Mouse (Mus musculus) splenic B cell, adult 2 months (primary cell): ENCODE results near the gene Rnf114.

Experiments used
- DNase-seq: peaks from one replicate; pipeline ENCODE4 v3.0.0-alpha.2; 2011; ENCODE audit warnings: low read depth, low spot score
- H3K27me3 ChIP-seq: 2 replicates; pipeline ENCODE4 v1.6.1; 2012; ENCODE audit warnings: mild to moderate bottlenecking, low read length, moderate library complexity, mixed read lengths; ENCODE audit not compliant: control insufficient read depth, poor library complexity, insufficient read depth, severe bottlenecking
- H3K36me3 ChIP-seq: 2 replicates; pipeline ENCODE4 v1.6.1; 2012; ENCODE audit warnings: mild to moderate bottlenecking, low read length, moderate library complexity, mixed read lengths; ENCODE audit not compliant: control insufficient read depth, poor library complexity, insufficient read depth, severe bottlenecking

The Rnf114 gene

DNA sequence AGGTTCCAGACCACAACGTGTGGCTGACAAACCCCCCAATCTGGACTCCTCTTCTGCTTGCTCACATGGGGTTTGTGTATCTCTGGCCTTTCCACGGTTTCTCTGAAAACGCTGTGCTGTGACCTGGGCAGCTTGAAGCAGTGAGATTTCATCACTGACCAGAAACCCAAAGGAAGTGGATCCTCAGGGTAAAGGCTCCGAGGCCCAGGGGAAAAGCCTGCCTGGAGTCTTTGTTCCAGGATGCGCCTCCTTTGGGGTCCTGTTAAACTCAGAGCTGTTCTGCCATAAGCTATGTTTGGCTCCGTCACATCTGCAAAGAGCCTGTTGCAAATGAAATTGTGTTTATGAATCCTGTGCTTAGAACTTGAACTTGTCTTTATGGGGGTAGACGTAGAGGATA lies 56.5 kb downstream of the Rnf114 start:
- Histone ChIP-seq H3K36me3 (no peaks in the 10 kb centered on the region), H3K27me3 (no peaks in the 10 kb centered on the region)
- DNase-seq = no peak

DNA sequence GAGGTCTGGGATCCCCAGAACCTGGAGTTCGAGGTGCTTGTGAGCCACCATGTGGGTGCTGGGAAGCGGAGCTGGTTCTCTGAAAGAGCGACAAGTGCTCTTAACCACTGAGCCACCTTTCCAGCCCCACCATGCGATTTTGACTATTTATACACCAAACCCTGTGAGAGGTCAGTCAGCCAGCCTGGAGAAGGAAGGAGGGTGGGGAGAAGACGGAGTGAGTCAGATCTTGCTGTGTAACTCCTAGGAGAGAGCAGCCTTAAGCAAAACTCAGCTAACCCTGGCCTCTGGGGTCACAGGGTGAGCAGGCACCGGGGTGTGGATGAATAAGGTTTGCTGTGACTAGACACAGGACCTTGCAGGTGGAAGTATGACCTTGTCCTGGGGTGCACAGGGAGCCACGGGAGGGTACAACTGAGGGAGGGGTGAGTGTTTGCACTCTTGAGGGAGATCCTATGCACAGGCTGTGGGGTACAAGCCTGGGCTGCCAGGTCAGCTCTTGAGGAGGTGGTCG lies 58.0 kb downstream of the Rnf114 start:
- Histone ChIP-seq H3K36me3 (no peaks in the 10 kb centered on the region), H3K27me3 (no peaks in the 10 kb centered on the region)
- no peak for DNase-seq

DNA sequence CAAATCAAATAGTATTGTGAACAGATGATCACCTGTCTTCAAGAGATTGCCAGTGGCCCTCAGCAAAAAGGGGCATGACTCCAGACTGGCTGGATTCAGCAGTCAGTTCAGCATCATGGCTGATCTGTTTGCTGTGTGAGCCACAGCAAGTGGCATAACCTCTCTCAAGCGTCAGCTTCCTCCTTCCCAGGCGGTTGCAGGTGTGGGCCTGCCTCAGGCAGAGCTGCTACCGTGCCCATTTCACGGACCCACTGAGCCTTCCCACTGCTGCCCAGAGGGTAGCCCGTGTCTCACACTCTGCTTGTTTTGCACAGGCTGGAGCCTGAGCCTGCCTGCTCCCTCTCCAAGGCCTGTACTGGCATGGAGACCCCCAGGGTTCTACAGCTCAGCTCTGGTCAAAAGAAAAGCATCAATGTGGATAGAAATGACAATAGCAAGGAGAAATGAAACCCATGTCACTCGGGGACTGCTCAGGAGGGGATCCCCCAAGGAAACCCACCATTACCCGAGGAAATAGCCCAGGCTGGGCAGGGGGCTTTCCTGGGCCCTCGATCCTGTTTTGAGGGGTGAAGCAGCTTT lies 59.0 kb downstream of the Rnf114 start:
- H3K36me3 ChIP-seq = no peaks in the 10 kb centered on the region
- peak; percentile 53 for DNase-seq
- H3K27me3 ChIP-seq = no peaks in the 10 kb centered on the region

DNA sequence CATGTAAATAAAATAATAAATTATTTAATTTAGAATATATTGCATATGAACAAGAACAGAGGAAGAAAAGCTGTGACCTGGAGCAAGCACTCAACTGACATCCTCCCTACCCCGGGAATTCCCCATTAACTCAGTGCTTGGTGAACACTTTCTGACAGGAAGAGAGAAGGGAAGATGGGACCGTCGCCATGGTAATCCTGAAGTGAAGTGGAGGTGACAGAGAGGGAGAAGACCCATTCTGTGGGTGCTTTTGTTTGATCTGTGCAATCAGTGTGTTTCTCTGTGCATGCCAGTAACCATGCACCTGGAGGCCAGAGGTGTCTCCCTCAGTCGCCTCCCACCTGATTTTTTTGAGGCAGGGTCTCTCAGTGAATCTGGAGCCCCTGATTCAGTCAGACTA lies 59.8 kb downstream of the Rnf114 start:
- H3K36me3 ChIP-seq = no peaks in the 10 kb centered on the region
- peak; percentile 18 for DNase-seq
- no peaks in the 10 kb centered on the region for H3K27me3 ChIP-seq

DNA sequence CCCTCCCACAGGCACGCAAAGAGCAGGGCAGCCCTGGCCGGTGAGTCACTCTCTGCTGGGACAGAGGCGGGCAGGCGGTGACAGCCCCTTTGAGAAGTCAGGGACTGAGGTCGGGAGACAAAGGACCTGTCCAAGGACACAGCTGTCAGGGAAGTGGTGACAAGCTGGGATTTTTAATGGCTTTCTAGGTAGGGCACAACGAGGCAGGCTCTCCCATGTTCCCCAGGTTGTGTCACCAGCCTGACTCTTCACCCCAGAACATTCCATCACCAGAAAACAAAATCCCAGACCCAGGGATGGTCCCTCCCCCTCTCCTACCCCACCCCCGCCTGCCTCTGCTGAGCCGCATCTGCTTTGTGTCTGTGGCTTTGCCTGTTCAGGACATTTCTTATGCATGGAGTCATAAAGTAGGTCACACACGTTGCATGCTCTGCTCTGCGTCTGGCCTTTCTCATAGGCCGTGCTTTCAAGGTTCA lies 60.5 kb downstream of the Rnf114 start:
- H3K27me3 ChIP-seq = no peaks in the 10 kb centered on the region
- no peaks in the 10 kb centered on the region for H3K36me3 ChIP-seq
- DNase-seq = no peak

DNA sequence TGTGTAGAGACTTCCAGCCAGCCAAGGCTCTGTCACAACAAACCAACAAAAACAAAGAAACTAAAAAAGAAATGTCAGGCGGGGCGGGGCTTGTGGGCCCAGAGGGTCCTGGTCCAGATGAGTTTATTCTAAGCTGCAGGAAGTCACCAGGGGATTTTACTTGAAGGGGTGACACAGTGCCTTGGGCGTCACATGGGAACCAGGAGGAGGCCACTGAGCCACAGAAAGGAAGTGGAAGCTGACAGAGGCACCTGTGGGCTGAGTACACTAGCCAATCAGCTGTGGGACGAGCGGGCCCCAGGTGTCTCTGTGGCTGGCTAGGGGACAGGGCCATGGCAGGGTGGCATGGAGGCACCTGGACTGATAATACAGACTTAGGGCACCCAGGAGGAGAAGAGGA lies 63.3 kb downstream of the Rnf114 start:
- DNase-seq = peak; percentile 75
- no peaks in the 10 kb centered on the region for H3K27me3 ChIP-seq

DNA sequence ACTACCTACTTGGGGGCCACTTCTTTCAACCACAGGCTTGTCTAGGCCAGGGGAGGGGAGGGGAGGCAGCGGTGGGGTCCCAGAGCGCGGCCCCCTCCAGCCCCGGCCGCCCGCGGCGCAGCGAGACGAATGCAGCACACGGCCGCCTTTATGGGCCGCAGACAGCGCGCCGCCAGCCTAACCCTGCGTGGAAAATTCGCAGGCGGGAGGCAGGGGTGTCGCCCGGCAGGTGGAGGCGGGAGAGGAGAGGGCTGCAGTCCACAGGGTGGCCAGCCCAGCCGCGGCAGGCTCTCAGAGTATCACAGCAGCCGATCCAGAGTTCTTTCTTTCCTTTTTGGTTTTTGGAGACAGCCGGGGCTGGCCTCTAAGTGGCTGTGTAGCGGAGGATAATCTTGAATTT lies 67.0 kb downstream of the Rnf114 start:
- DNase-seq = no peak
- no peaks in the 10 kb centered on the region for H3K36me3 ChIP-seq
- no peaks in the 10 kb centered on the region for H3K27me3 ChIP-seq

More for the DNA sequence above, 63.3 kb downstream of the Rnf114 start:
- H3K36me3 ChIP-seq = no peaks in the 10 kb centered on the region

DNA sequence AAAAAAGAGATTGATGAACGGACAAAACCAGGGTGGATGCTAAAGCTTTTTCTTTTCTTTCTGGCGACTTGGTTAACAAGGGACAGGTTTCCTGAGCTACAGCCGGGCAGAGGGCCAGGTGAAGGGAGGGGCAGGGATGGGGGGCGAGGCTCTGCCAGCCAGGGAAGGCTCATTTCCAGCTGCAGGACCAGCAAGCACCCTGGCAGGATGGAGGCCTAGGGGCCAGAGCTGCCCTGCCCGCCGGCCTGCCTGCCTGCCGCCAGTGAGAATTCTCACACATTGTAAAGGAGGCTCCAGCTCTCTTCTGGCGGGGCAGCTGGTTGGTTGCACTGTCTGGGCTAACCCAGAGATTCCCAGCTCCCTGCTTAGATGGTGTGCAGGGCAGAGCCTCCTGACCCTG lies 69.7 kb downstream of the Rnf114 start:
- Histone ChIP-seq H3K36me3 (no peaks in the 10 kb centered on the region), H3K27me3 (no peaks in the 10 kb centered on the region)
- no peak for DNase-seq

DNA sequence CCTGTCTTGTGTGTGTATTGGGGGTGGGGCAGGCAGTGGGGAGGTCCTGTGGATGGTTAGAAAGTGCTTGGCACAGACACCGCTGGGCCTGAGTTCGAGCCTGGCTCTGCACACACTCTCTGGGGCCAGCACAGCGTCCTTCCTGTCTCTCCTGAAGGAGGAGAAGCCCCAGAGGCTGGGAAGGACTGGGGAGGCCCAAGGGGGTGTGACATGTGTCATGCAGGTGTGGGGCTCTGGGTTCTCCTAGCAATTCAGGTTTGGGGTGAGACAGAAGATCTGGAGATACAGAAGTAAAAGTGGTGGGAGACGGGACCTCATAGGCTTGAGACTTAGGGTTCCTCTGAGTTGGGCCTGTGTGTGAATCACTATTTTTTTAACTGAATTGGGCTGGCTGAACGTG lies 70.6 kb downstream of the Rnf114 start:
- no peak for DNase-seq
- H3K36me3 ChIP-seq = no peaks in the 10 kb centered on the region

DNA sequence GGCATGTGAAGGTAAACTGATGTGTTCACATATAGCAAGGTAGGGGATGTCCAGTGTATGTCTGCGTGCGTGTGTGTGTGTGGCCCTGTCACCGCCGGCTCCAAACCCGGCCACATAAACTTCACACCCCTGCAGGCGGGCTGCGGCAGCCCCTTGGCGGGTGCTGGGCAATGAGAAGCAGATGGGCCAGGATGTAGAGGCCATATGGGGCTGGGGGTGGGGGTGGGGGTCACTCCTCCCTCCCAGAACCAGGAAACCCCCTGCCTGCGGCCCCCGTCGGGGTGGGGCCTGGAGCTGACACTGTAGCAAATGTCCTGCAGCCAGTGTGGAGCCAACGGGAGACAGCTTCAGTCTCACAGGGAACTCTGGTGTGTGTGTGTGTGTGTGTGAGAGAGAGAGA lies 71.3 kb downstream of the Rnf114 start:
- Histone ChIP-seq H3K36me3 (no peaks in the 10 kb centered on the region), H3K27me3 (no peaks in the 10 kb centered on the region)
- no peak for DNase-seq

More for the DNA sequence above, 70.6 kb downstream of the Rnf114 start:
- H3K27me3 ChIP-seq = no peaks in the 10 kb centered on the region

DNA sequence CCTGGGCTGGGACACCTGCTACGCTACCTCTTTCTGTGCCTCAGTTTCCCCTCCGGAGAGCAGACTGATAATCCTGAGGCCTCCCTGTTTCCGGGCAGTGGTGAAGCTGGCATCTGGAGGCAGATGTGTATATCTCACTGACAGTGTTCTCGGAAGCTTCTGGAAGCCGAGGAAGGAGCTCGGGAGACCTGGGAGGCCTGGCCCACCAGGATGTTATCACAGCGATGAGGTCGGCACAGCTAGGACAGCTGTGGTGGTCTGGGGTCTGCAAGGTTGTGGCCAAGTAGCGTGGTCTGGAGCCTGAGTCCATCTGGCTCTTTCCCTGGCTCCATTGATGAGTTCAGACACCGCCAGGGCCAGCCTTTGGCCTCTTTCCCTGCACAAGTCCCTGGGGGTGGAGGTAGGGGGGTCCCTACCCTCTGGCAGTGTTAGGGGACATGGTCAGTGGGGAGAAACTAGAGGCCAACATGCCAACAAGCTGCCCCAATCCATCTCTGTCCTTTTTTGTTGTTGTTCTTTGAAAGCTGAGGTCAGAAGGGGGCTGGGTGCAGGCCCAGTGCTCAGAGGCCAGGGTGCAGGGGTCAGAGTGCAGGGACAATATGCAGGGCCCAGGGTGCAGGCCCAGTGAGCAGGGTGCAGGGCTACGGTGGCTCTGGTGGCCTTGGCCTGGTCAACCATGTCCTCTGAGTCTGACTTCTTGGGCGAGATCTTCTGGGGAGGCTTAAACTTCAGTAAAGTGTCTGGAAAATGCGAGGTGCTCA lies 72.3 kb downstream of the Rnf114 start:
- no peak for DNase-seq
- Histone ChIP-seq H3K27me3 (no peaks in the 10 kb centered on the region), H3K36me3 (no peaks in the 10 kb centered on the region)

DNA sequence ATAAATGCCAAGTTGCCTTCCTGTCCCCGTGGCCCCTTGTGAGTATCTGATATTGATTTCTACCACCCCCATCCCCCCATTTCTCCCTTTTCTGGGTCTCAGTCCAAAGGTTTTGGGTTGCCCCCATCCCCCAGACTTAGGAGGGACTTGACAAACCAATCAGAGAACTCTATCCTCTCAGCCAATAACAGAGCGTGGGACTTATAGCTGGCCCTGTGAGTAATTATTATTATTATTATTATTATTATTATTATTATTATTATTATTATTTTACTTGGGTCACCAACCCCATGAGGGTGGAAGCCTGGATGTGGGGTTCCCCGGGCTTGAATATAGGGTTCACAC lies 72.8 kb downstream of the Rnf114 start:
- DNase-seq = no peak
- no peaks in the 10 kb centered on the region for H3K27me3 ChIP-seq
- no peaks in the 10 kb centered on the region for H3K36me3 ChIP-seq

DNA sequence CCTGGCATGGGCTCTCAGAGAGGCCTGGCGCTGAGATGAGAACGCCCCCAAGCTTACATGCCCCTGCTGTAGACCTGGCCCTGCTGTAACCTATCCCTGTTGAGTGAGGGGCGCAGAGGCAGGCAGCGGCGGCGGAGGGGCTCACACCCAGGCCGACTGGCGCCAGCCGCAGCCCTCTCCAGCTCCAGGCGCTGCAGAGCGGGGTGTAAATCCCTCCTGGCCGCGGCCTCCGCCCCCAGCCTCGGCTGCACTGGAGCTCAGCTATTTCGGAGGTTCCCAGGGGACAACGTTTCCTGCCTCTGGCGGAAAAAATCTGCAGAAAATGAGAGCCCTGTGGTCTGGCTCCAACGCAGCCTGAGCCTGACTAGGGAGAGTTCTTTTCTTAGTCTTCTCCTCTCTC lies 73.2 kb downstream of the Rnf114 start:
- DNase-seq = peak; percentile 67
- Histone ChIP-seq H3K36me3 (no peaks in the 10 kb centered on the region), H3K27me3 (no peaks in the 10 kb centered on the region)
